Mouse (Mus musculus): Measurements from ENCODE around the gene Cd276. TPM values are rescaled to one million over a fixed set of nuclear protein-coding genes. Genes with fewer than 3 reads are reported as not detected.
"Not testable (repeated sequence)": the region's sequence is repeated elsewhere in the genome, so short reads cannot be mapped to it uniquely, and the experiment has no call there.

The Cd276 gene
- polyA plus RNA-seq, 1 experiment from 2014 or later: 6.2 TPM

DNA sequence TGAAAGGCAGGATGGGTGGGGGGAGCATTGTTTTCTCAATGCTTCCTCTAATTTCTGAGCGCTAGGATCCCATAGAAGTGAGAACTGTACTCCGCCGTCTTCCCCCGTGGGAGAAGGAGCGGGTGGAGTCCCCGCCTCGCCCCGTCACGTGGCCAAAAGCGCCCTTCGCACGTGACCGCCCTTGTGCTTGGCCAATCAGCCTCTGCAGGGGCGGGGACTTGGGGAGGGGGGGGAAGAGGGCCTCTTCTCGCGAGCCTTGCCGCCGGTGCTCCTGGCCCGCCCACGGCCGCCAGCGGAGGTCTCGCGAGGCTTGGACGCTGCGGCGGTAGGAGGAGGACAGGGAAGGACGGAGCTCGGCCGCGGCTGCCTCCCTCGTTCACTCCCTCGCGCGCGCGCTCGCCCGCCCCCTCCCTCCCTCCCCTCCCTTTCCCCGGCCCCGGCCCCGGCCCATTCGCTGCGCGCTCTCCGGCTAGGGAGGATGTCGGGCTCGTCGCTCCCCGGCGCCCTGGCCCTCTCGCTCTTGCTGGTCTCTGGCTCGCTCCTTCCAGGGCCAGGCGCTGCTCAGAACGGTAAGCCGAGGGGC lies 26.8 kb upstream of the Cd276 start, which contains the start of gene Nptn:
Nptn (plus strand) TSS at position 283 of the 583 bp plus-strand sequence.
- TF ChIP-seq CTCF (IDR thresholded peaks at IDR 0.05; ENCODE audit: low read depth): no peak
- ATAC-seq: peak; percentile 99
- WGBS: under 1% methylated on average over 52 of the region's 56 CpGs

GRCm38 (mm10) chr9:58581283-58581930 lies 26.2 kb upstream of the Cd276 start:
- H3K9ac ChIP-seq (ENCODE audit: low read depth, low read length): peak overlapping the region; percentile 43
- ATAC-seq: peak; percentile 2; the same call in 1 of the 2 replicates
- no peaks in the 10 kb centered on the region for H3K9me3 ChIP-seq (ENCODE audit: control insufficient read depth)
- peak overlapping the region; percentile 96 for H3K27ac ChIP-seq (ENCODE audit: low read depth, low read length)
- no peaks in the 10 kb centered on the region for H3K27me3 ChIP-seq (replicated peaks; ENCODE audit: control insufficient read depth, insufficient read depth, low read length)
- 20% methylated on average over 8 of the region's 8 CpGs for WGBS
- H3K4me1 ChIP-seq (replicated peaks; ENCODE audit: control insufficient read depth, insufficient read depth, low read length): 0 out of 2 replicates have a peak, but pooled peaks cover 5% of the 10 kb centered on the region
- 0 out of 2 replicates have a peak, but pooled peaks have one; percentile 29 for TF ChIP-seq CTCF (IDR thresholded peaks at IDR 0.05; ENCODE audit: low read depth)
- peak overlapping the region; percentile 33 for H3K4me3 ChIP-seq (ENCODE audit: low read depth, low read length)
- peak overlapping the region; percentile 69 for H3K4me2 ChIP-seq (replicated peaks; ENCODE audit: low read depth)
- H3K36me3 ChIP-seq (ENCODE audit: control insufficient read depth, insufficient read depth): no peaks in the 10 kb centered on the region

More for the DNA sequence above, 26.8 kb upstream of the Cd276 start, which contains the start of gene Nptn:
- H3K9ac ChIP-seq (ENCODE audit: low read depth, low read length): peak within 1 kb of the TSS; percentile 98
- peak within 1 kb of the TSS; percentile 96 for H3K27ac ChIP-seq (ENCODE audit: low read depth, low read length)
- no peaks in the 10 kb centered on the region for H3K36me3 ChIP-seq (ENCODE audit: control insufficient read depth, insufficient read depth)
- H3K4me3 ChIP-seq (ENCODE audit: low read depth, low read length): peak within 1 kb of the TSS; percentile 90
- 0 out of 2 replicates have a peak, but pooled peaks cover 5% of the 10 kb centered on the region for H3K4me1 ChIP-seq (replicated peaks; ENCODE audit: control insufficient read depth, insufficient read depth, low read length)
- no peaks in the 10 kb centered on the region for H3K27me3 ChIP-seq (replicated peaks; ENCODE audit: control insufficient read depth, insufficient read depth, low read length)
- H3K9me3 ChIP-seq (ENCODE audit: control insufficient read depth): no peaks in the 10 kb centered on the region
- peak within 1 kb of the TSS; percentile 83 for H3K4me2 ChIP-seq (replicated peaks; ENCODE audit: low read depth)

- H3K27me3 ChIP-seq (replicated peaks; ENCODE audit: control insufficient read depth, insufficient read depth, low read length); H3K9ac ChIP-seq (ENCODE audit: low read depth, low read length); H3K9me3 ChIP-seq (ENCODE audit: control insufficient read depth); H3K4me2 ChIP-seq (replicated peaks; ENCODE audit: low read depth); H3K36me3 ChIP-seq (ENCODE audit: control insufficient read depth, insufficient read depth); H3K4me1 ChIP-seq (replicated peaks; ENCODE audit: control insufficient read depth, insufficient read depth, low read length); H3K27ac ChIP-seq (ENCODE audit: low read depth, low read length); ATAC-seq; H3K4me3 ChIP-seq (ENCODE audit: low read depth, low read length): not testable (repeated sequence)
- WGBS: 85% methylated on average over 8 of the region's 10 CpGs
- peak; percentile 23; the same call in 1 of the 2 replicates for TF ChIP-seq CTCF (IDR thresholded peaks at IDR 0.05; ENCODE audit: low read depth)
Observed at GRCm38 (mm10) chr9:58580453-58581195, 25.4 kb upstream of the Cd276 start.

- TF ChIP-seq CTCF (IDR thresholded peaks at IDR 0.05; ENCODE audit: low read depth): peak; percentile 98
- no peak for ATAC-seq
- 19% methylated on average over 3 of the region's 3 CpGs for WGBS
Observed at GRCm38 (mm10) chr9:58578669-58579068, 23.4 kb upstream of the Cd276 start.

GRCm38 (mm10) chr9:58571001-58571400 lies 15.8 kb upstream of the Cd276 start:
- Histone ChIP-seq H3K27me3 (replicated peaks; ENCODE audit: control insufficient read depth, insufficient read depth, low read length) (no peaks in the 10 kb centered on the region), H3K4me3 (ENCODE audit: low read depth, low read length) (no peak overlapping the region), H3K4me2 (replicated peaks; ENCODE audit: low read depth) (no peak overlapping the region), H3K4me1 (replicated peaks; ENCODE audit: control insufficient read depth, insufficient read depth, low read length) (no peaks in the 10 kb centered on the region), H3K9ac (ENCODE audit: low read depth, low read length) (no peak overlapping the region), H3K27ac (ENCODE audit: low read depth, low read length) (no peak overlapping the region), H3K9me3 (ENCODE audit: control insufficient read depth) (no peaks in the 10 kb centered on the region), H3K36me3 (ENCODE audit: control insufficient read depth, insufficient read depth) (no peaks in the 10 kb centered on the region)
- no peak for TF ChIP-seq CTCF (IDR thresholded peaks at IDR 0.05; ENCODE audit: low read depth)
- WGBS: 95% methylated on average over 1 of the region's 1 CpGs
- no peak for ATAC-seq

More at GRCm38 (mm10) chr9:58578669-58579068, 23.4 kb upstream of the Cd276 start:
- no peaks in the 10 kb centered on the region for H3K9me3 ChIP-seq (ENCODE audit: control insufficient read depth)
- H3K4me1 ChIP-seq (replicated peaks; ENCODE audit: control insufficient read depth, insufficient read depth, low read length): 0 out of 2 replicates have a peak, but pooled peaks cover 5% of the 10 kb centered on the region
- no peak overlapping the region for H3K9ac ChIP-seq (ENCODE audit: low read depth, low read length)
- no peak overlapping the region for H3K4me3 ChIP-seq (ENCODE audit: low read depth, low read length)
- no peaks in the 10 kb centered on the region for H3K27me3 ChIP-seq (replicated peaks; ENCODE audit: control insufficient read depth, insufficient read depth, low read length)
- no peak overlapping the region for H3K27ac ChIP-seq (ENCODE audit: low read depth, low read length)
- H3K4me2 ChIP-seq (replicated peaks; ENCODE audit: low read depth): no peak overlapping the region
- H3K36me3 ChIP-seq (ENCODE audit: control insufficient read depth, insufficient read depth): no peaks in the 10 kb centered on the region

GRCm38 (mm10) chr9:58567682-58568081 lies 12.4 kb upstream of the Cd276 start:
- no peak overlapping the region for H3K27ac ChIP-seq (ENCODE audit: low read depth, low read length)
- no peaks in the 10 kb centered on the region for H3K27me3 ChIP-seq (replicated peaks; ENCODE audit: control insufficient read depth, insufficient read depth, low read length)
- no peaks in the 10 kb centered on the region for H3K4me1 ChIP-seq (replicated peaks; ENCODE audit: control insufficient read depth, insufficient read depth, low read length)
- H3K9ac ChIP-seq (ENCODE audit: low read depth, low read length): no peak overlapping the region
- H3K4me3 ChIP-seq (ENCODE audit: low read depth, low read length): no peak overlapping the region
- H3K4me2 ChIP-seq (replicated peaks; ENCODE audit: low read depth): no peak overlapping the region
- TF ChIP-seq CTCF (IDR thresholded peaks at IDR 0.05; ENCODE audit: low read depth): peak; percentile 61
- no peaks in the 10 kb centered on the region for H3K36me3 ChIP-seq (ENCODE audit: control insufficient read depth, insufficient read depth)
- H3K9me3 ChIP-seq (ENCODE audit: control insufficient read depth): no peaks in the 10 kb centered on the region
- ATAC-seq: no peak

- H3K36me3 ChIP-seq (ENCODE audit: control insufficient read depth, insufficient read depth); H3K4me2 ChIP-seq (replicated peaks; ENCODE audit: low read depth); H3K27ac ChIP-seq (ENCODE audit: low read depth, low read length); H3K4me3 ChIP-seq (ENCODE audit: low read depth, low read length); H3K9me3 ChIP-seq (ENCODE audit: control insufficient read depth); H3K27me3 ChIP-seq (replicated peaks; ENCODE audit: control insufficient read depth, insufficient read depth, low read length); H3K9ac ChIP-seq (ENCODE audit: low read depth, low read length); ATAC-seq; H3K4me1 ChIP-seq (replicated peaks; ENCODE audit: control insufficient read depth, insufficient read depth, low read length): not testable (repeated sequence)
- WGBS: 79% methylated on average over 3 of the region's 3 CpGs
Observed at GRCm38 (mm10) chr9:58565945-58566344, 10.7 kb upstream of the Cd276 start.

Data from intestine, postnatal 0 days (tissue).